Mouse (Mus musculus): ENCODE data around the gene Tnfsf11. TPM values are rescaled to one million over a fixed set of nuclear protein-coding genes. Genes with fewer than 3 reads are reported as not detected.

Tnfsf11 gene
- total RNA-seq (2023) = not detected

DNA sequence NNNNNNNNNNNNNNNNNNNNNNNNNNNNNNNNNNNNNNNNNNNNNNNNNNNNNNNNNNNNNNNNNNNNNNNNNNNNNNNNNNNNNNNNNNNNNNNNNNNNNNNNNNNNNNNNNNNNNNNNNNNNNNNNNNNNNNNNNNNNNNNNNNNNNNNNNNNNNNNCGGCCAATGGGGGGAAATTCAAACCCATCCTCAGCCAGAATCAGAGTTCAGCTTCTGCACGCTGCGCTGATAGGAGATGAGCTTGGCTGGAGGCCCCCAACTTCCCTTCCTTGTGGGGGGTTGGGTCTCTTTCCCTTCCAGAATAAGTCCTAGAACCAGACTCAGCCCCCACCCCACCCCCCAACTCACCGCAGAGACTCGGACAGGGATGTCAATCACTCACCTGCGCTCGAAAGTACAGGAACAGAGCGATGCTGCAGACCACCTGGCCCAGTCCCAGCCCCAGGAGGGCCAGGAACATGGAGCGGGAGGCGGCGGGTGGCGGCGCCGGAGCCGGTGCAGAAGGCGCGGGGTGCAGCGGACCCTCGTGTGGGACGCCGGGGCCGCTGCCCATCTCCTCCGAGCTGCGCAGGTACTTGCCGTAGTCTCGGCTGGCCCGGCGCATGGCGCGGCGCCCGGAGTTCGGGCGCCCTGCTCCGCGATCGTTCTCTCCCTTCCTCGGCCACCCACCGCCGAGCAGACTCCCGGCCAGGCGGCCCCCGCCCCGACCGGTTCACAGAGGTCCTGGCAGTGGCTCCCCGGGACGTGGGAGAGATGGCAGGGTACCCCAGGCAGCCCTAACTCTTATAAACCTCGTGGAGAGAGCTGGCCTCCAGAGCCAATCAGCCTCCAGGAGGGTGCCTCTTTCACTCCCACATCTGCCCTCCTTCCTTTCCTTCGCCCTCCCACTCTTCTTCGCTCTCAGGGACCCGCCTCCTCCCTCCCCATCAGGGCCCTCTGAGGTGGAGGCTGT, at the start of gene Tnfsf11:
Gene Tnfsf11 (minus strand): TSS at position 758 of the 952 bp plus-strand sequence.

Other genes starting within 250 kb of the Tnfsf11 start
- not detected for gene Fam216b, start 219.0 kb downstream of the Tnfsf11 start, total RNA-seq (2023)
- gene Akap11, start 228.8 kb upstream of the Tnfsf11 start, total RNA-seq (2023) = 10 to 100 TPM; 24.9 TPM